In genomic region chr4:136143193-136143976, GRCm38 (mm10) we compare ENCODE assay signal across 8 mouse cellular contexts. TPM values are rescaled to one million over a fixed set of nuclear protein-coding genes. Genes with fewer than 3 reads are reported as not detected.
DNase-seq lines count a peak whose midpoint lies in the region; ATAC-seq and TF ChIP-seq lines count a peak whose summit lies in the region.

Gene Id3, plus strand, starts transcription at chr4:136143497.

- peak within 1 kb of the TSS; percentile 100 for H3K27ac ChIP-seq in embryonic fibroblast, embryonic 13.5 days (ENCODE audit: insufficient read depth, low read length)
- peak within 1 kb of the TSS; percentile 98 for H3K27ac ChIP-seq in heart, embryonic 13.5 days (replicated peaks)
- H3K27ac ChIP-seq in liver, embryonic 14.5 days: no peak within 1 kb of the TSS
- peak within 1 kb of the TSS; percentile 95 for H3K27ac ChIP-seq in stomach, embryonic 16.5 days (ENCODE audit: low read length)

- DNase-seq in left cerebral cortex, adult 18-20 months (ENCODE audit: low spot score in 2 of 2): peak; percentile 53 to 57
- DNase-seq in left cerebral cortex, adult 11 months (ENCODE audit: low spot score): no peak
- DNase-seq in kidney, postnatal 10 days: peak; percentile 97
- peak; percentile 59 to 71 (median 59) for DNase-seq in liver, embryonic 14.5 days (ENCODE audit: low read depth in 3 of 3, low spot score in 3 of 3)
- DNase-seq in neural tube, embryonic 10.5 days (ENCODE audit: extremely low spot score, low spot score): peak; percentile 96

- TF ChIP-seq CTCF in embryonic fibroblast, embryonic 13.5 days (IDR thresholded peaks at IDR 0.05; ENCODE audit: borderline replicate concordance, insufficient read depth, low read length): no peak
- TF ChIP-seq CTCF in liver, embryonic 14.5 days (IDR thresholded peaks at IDR 0.05; ENCODE audit: low read depth): no peak

- peak within 1 kb of the TSS; percentile 72 for H3K4me2 ChIP-seq in heart, embryonic 13.5 days
- H3K4me2 ChIP-seq in liver, embryonic 14.5 days (ENCODE audit: low read depth): peak within 1 kb of the TSS; percentile 54
- peak within 1 kb of the TSS; percentile 80 for H3K4me2 ChIP-seq in stomach, embryonic 16.5 days (ENCODE audit: low read depth, low read length)

- TF ChIP-seq POLR2A in embryonic fibroblast, embryonic 13.5 days (IDR thresholded peaks at IDR 0.05; ENCODE audit: low read depth, low read length): peak; percentile 100

- ATAC-seq in heart, embryonic 13.5 days (ENCODE audit: extremely low read depth, insufficient number of reproducible peaks, low FRiP score, low TSS enrichment): peak; percentile 65
- peak; percentile 77 for ATAC-seq in liver, embryonic 14.5 days (ENCODE audit: insufficient read depth)
- ATAC-seq in stomach, embryonic 16.5 days (ENCODE audit: insufficient read depth, low FRiP score): peak; percentile 90

- peak within 1 kb of the TSS; percentile 68 for H3K4me3 ChIP-seq in embryonic fibroblast, embryonic 13.5 days (ENCODE audit: insufficient read depth, low read length)
- peak within 1 kb of the TSS; percentile 71 for H3K4me3 ChIP-seq in heart, embryonic 13.5 days
- peak within 1 kb of the TSS; percentile 54 for H3K4me3 ChIP-seq in liver, embryonic 14.5 days (ENCODE audit: insufficient read depth in 1 of 2, low read depth in 2 of 2, low read length in 2 of 2)
- peak within 1 kb of the TSS; percentile 88 for H3K4me3 ChIP-seq in stomach, embryonic 16.5 days (replicated peaks; ENCODE audit: low read length)

- H3K36me3 ChIP-seq in heart, embryonic 13.5 days: peaks cover 15% of the 10 kb centered on the region
- no peaks in the 10 kb centered on the region for H3K36me3 ChIP-seq in liver, embryonic 14.5 days (replicated peaks; ENCODE audit: control insufficient read depth, insufficient read depth, low read depth)
- H3K36me3 ChIP-seq in stomach, embryonic 16.5 days (ENCODE audit: control insufficient read depth, insufficient read depth, low read length): no peaks in the 10 kb centered on the region

- H3K9me3 ChIP-seq in heart, embryonic 13.5 days: no peaks in the 10 kb centered on the region
- H3K9me3 ChIP-seq in liver, embryonic 14.5 days (ENCODE audit: control insufficient read depth, low read length): no peaks in the 10 kb centered on the region
- H3K9me3 ChIP-seq in stomach, embryonic 16.5 days (replicated peaks; ENCODE audit: control insufficient read depth, low read length): no peaks in the 10 kb centered on the region

- WGBS in heart, embryonic 13.5 days: 1% methylated on average over 39 of the region's 39 CpGs
- 1% methylated on average over 39 of the region's 39 CpGs for WGBS in liver, embryonic 14.5 days (ENCODE audit: insufficient replicate concordance)
- under 1% methylated on average over 39 of the region's 39 CpGs for WGBS in stomach, embryonic 16.5 days

- H3K27me3 ChIP-seq in heart, embryonic 13.5 days (replicated peaks): peaks cover 9% of the 10 kb centered on the region
- peaks cover 93% of the 10 kb centered on the region for H3K27me3 ChIP-seq in liver, embryonic 14.5 days (ENCODE audit: control insufficient read depth, insufficient read depth, low read length)
- no peaks in the 10 kb centered on the region for H3K27me3 ChIP-seq in stomach, embryonic 16.5 days (ENCODE audit: control insufficient read depth, insufficient read depth, low read length)

- H3K4me1 ChIP-seq in embryonic fibroblast, embryonic 13.5 days (ENCODE audit: control insufficient read depth, insufficient read depth, low read length): peaks cover 28% of the 10 kb centered on the region
- H3K4me1 ChIP-seq in heart, embryonic 13.5 days: peaks cover 83% of the 10 kb centered on the region
- peaks cover 4 to 25% of the 10 kb centered on the region in 2 experiments; a peak in 3 of 4 replicates for H3K4me1 ChIP-seq in liver, embryonic 14.5 days (replicated peaks; ENCODE audit: control insufficient read depth in 2 of 2, insufficient read depth in 2 of 2, low read length in 1 of 2)
- peaks cover 54% of the 10 kb centered on the region for H3K4me1 ChIP-seq in stomach, embryonic 16.5 days (ENCODE audit: control insufficient read depth, insufficient read depth, low read length)

- TF ChIP-seq EP300 in liver, embryonic 14.5 days (IDR thresholded peaks at IDR 0.05; ENCODE audit: low read depth): no peak

- peak within 1 kb of the TSS; percentile 92 for H3K9ac ChIP-seq in heart, embryonic 13.5 days
- peak within 1 kb of the TSS; percentile 50 for H3K9ac ChIP-seq in liver, embryonic 14.5 days (replicated peaks)
- H3K9ac ChIP-seq in stomach, embryonic 16.5 days (ENCODE audit: low read length): peak within 1 kb of the TSS; percentile 93

RNA-seq across cellular contexts. Expression of gene Id3, which starts in this region (rescaled TPM):
- total RNA-seq in left cerebral cortex, adult 18-20 months (2021): 10 to 100 TPM; 34.9 to 43.2 TPM
- polyA plus RNA-seq in embryonic fibroblast, embryonic 13.5 days (2011; ENCODE audit: insufficient read length, low read depth, missing spikeins): 201 and 239 TPM in 2 replicates
- 288 and 305 TPM in 2 replicates for polyA plus RNA-seq in heart, embryonic 13.5 days (2015; fragmentation: Nextera tagmentation; extraction: Ambion mirVana)
- 23.0 and 29.8 TPM in 2 replicates for polyA plus RNA-seq in liver, embryonic 14.5 days (2012; rRNA removed)
- polyA plus RNA-seq in liver, embryonic 14.5 days (2014; fragmentation: Nextera tagmentation; extraction: Ambion mirVana): 33.2 and 33.8 TPM in 2 replicates
- 271 and 285 TPM in 2 replicates for polyA plus RNA-seq in stomach, embryonic 16.5 days (2015; fragmentation: Nextera tagmentation; extraction: Ambion mirVana)
